Mouse (Mus musculus): ENCODE measurements at regions not wholly inside any gene's neighbourhood (a gene's known extent, or its start where the extent isn't known, plus 50 kb on each side); places are given as distances from the start of the nearest gene placed in this dataset.

- H3K36me3 ChIP-seq (replicated peaks): no peaks in the 10 kb centered on the region
- no peaks in the 10 kb centered on the region for H3K9me3 ChIP-seq
- no peak for DNase-seq (ENCODE audit: extremely low spot score, low spot score)
- H3K4me3 ChIP-seq: no peak overlapping the region
- WGBS: 23% methylated on average over 4 of the region's 4 CpGs
- H3K27me3 ChIP-seq (ENCODE audit: poor library complexity, severe bottlenecking): peaks cover 24% of the 10 kb centered on the region
- H3K27ac ChIP-seq: no peak overlapping the region
- peaks cover 18% of the 10 kb centered on the region for H3K4me1 ChIP-seq
Measured at GRCm38 (mm10) chr9:112725103-112725502, 489.4 kb upstream of the Arpp21 start.

GRCm38 (mm10) chr9:112723346-112723745 lies 487.6 kb upstream of the Arpp21 start:
- no peak for DNase-seq (ENCODE audit: extremely low spot score, low spot score)
- WGBS: 77% methylated on average over 1 of the region's 1 CpGs
- H3K4me3 ChIP-seq: no peak overlapping the region

DNA sequence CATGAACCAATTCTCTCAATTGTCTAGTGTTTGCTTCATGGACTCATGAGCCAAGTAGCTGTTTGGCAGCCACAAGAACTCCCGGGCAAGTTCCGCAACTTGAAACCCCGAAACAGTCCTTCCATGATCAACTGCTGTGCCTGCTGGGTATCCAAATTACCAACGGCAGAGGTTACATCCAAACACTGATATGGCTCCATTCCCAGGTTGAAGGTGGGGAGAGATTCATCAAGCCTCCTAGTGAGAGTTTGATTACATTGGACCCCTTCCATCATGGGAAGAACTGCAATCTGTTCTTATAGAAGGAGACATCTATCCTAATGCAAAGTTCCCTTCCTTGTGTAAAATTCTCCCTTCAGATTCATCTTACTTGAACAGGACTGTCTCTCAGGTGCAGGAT lies 486.8 kb upstream of the Arpp21 start:
- Histone ChIP-seq H3K9me3 (no peaks in the 10 kb centered on the region), H3K27me3 (ENCODE audit: poor library complexity, severe bottlenecking) (peaks cover 24% of the 10 kb centered on the region), H3K4me3 (no peak overlapping the region), H3K27ac (no peak overlapping the region), H3K4me1 (peaks cover 18% of the 10 kb centered on the region), H3K36me3 (replicated peaks) (no peaks in the 10 kb centered on the region)
- no peak for DNase-seq (ENCODE audit: extremely low spot score, low spot score)
- 93% methylated on average over 4 of the region's 4 CpGs for WGBS

More at GRCm38 (mm10) chr9:112723346-112723745, 487.6 kb upstream of the Arpp21 start:
- Histone ChIP-seq H3K36me3 (replicated peaks) (no peaks in the 10 kb centered on the region), H3K27ac (no peak overlapping the region), H3K4me1 (peaks cover 18% of the 10 kb centered on the region), H3K27me3 (ENCODE audit: poor library complexity, severe bottlenecking) (peaks cover 24% of the 10 kb centered on the region), H3K9me3 (no peaks in the 10 kb centered on the region)

- WGBS: 53% methylated on average over 1 of the region's 1 CpGs
- no peak for DNase-seq (ENCODE audit: extremely low spot score, low spot score)
- Histone ChIP-seq H3K9me3 (no peaks in the 10 kb centered on the region; the same call in 1 of the 2 replicates), H3K27me3 (ENCODE audit: poor library complexity, severe bottlenecking) (no peaks in the 10 kb centered on the region), H3K4me1 (peaks cover 6% of the 10 kb centered on the region; the same call in 1 of the 2 replicates), H3K36me3 (replicated peaks) (no peaks in the 10 kb centered on the region), H3K4me3 (no peak overlapping the region), H3K27ac (no peak overlapping the region)
Measured at GRCm38 (mm10) chr9:112715197-112715762, 479.5 kb upstream of the Arpp21 start.

DNA sequence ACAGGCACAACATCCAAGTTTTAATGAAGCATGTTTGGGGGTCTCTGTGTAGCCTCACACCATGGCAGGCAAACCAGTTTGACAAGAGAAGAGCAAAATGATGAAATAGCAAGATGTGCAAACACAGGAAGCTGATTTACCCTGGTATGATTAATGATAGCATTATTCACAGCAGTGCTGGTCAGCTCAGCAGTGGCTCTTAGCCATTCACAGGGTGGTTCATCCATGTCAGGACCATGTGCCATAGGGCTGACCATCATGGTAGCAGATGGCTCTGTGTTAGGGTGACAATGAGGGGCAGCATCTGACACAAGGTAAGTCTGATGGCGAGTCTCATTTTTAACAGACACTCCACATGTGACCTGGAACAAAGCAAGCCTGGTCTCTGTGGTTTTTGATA lies 443.1 kb upstream of the Arpp21 start:
- Histone ChIP-seq H3K27ac (no peak overlapping the region), H3K9me3 (no peaks in the 10 kb centered on the region), H3K4me1 (no peaks in the 10 kb centered on the region), H3K36me3 (replicated peaks) (no peaks in the 10 kb centered on the region), H3K4me3 (no peak overlapping the region), H3K27me3 (ENCODE audit: poor library complexity, severe bottlenecking) (no peaks in the 10 kb centered on the region)
- 88% methylated on average over 1 of the region's 1 CpGs for WGBS
- no peak for DNase-seq (ENCODE audit: extremely low spot score, low spot score)

- DNase-seq (ENCODE audit: extremely low spot score, low spot score): no peak
- Histone ChIP-seq H3K9me3 (no peaks in the 10 kb centered on the region), H3K27ac (no peak overlapping the region), H3K36me3 (replicated peaks) (no peaks in the 10 kb centered on the region), H3K4me3 (no peak overlapping the region), H3K4me1 (no peaks in the 10 kb centered on the region), H3K27me3 (ENCODE audit: poor library complexity, severe bottlenecking) (no peaks in the 10 kb centered on the region)
- WGBS: 85% methylated on average over 5 of the region's 5 CpGs
Measured at GRCm38 (mm10) chr9:112675232-112675631, 439.5 kb upstream of the Arpp21 start.

All from forebrain, embryonic 10.5 days (tissue).